Mouse (Mus musculus): ENCODE results near the gene Col24a1. TPM values are rescaled to one million over a fixed set of nuclear protein-coding genes. Genes with fewer than 3 reads are reported as not detected.
A peak's percentile ranks its signal among the peaks of the same experiment; 100 is the strongest.

The Col24a1 gene
- polyA plus RNA-seq, 1 experiment from 2014 or later: 1.6 TPM

DNA sequence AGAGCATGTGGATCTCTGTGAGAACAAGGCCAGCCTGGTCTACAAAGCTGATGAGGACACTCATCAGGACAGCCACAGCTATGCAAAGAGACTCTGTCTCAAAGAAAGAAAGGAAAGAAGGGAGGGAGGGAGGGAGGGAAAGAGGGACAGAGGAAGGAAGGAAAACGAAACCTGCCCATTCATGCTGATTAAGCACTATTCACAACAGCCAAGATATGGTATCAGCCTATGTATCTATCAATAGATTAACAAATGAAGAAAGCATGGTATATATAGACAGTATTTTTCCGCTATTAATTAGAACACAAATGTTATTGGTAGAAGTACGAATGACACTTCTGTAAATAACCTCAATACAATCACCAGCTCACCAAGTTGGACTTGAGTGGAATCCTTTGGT lies 282.2 kb downstream of the Col24a1 start:
- Histone ChIP-seq H3K27ac (no peak overlapping the region), H3K9me3 (replicated peaks) (no peaks in the 10 kb centered on the region), H3K4me1 (replicated peaks) (peaks cover 11% of the 10 kb centered on the region), H3K4me3 (no peak overlapping the region), H3K36me3 (peaks cover 15% of the 10 kb centered on the region), H3K9ac (no peak overlapping the region), H3K27me3 (no peaks in the 10 kb centered on the region), H3K4me2 (no peak overlapping the region)
- 86% methylated on average over 3 of the region's 3 CpGs for WGBS
- ATAC-seq (replicated peaks; ENCODE audit: insufficient number of reproducible peaks, insufficient read depth, low FRiP score, low read depth): no peak

GRCm38 (mm10) chr3:145575340-145575739 lies 283.1 kb downstream of the Col24a1 start:
- H3K27me3 ChIP-seq: no peaks in the 10 kb centered on the region
- no peak overlapping the region for H3K27ac ChIP-seq
- no peak for ATAC-seq (replicated peaks; ENCODE audit: insufficient number of reproducible peaks, insufficient read depth, low FRiP score, low read depth)
- H3K36me3 ChIP-seq: peaks cover 19% of the 10 kb centered on the region
- H3K4me2 ChIP-seq: no peak overlapping the region; the same call in 1 of the 2 replicates
- WGBS: 77% methylated on average over 7 of the region's 7 CpGs
- H3K9ac ChIP-seq: no peak overlapping the region
- H3K4me1 ChIP-seq (replicated peaks): peaks cover 11% of the 10 kb centered on the region
- H3K4me3 ChIP-seq: no peak overlapping the region
- no peaks in the 10 kb centered on the region for H3K9me3 ChIP-seq (replicated peaks)

DNA sequence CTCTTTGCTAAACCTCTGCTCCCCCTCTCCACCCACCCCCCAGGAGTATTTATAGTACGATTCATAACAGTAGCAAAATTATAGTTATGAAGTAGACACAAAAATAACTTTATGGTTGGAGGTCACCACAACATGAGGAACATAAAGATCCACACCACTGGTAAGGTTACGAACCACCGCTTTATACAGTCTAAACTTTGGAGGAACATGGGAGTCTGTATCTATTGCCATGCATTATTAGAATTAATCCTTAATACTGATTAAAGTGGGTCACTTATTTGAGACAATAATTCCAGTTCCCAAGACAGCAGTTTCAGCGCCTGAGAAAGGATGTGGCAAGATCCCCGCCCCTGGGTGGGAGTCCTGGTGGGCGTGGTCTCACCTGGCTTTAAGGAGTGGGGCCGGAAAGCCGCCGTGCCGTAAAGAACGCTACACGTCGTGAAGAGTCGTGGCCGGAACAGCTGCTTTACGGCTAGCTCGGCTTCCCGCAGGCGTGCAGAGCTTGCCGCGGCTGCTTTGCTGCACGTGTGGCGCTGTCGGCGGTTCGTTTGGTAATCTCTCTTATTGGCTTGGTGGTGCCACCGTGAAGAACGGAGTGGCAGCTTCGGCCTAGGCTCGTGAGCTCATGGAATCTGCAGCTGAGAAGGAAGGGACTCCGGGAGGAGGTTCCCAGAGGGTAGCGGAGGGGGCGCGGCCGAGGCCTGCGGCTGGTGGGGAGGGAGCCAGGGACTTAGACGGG lies 283.6 kb downstream of the Col24a1 start, which contains the start of gene Znhit6:
Gene Znhit6 (plus strand): TSS at position 463 of the 739 bp plus-strand sequence.
- peak within 1 kb of the TSS; percentile 64 for H3K27ac ChIP-seq
- no peaks in the 10 kb centered on the region for H3K27me3 ChIP-seq
- peaks cover 11% of the 10 kb centered on the region for H3K4me1 ChIP-seq (replicated peaks)
- peak within 1 kb of the TSS; percentile 81 for H3K4me2 ChIP-seq
- H3K4me3 ChIP-seq: peak within 1 kb of the TSS; percentile 83
- peaks cover 20% of the 10 kb centered on the region for H3K36me3 ChIP-seq
- no peaks in the 10 kb centered on the region for H3K9me3 ChIP-seq (replicated peaks)
- ATAC-seq (replicated peaks; ENCODE audit: insufficient number of reproducible peaks, insufficient read depth, low FRiP score, low read depth): peak; percentile 78
- peak within 1 kb of the TSS; percentile 74 for H3K9ac ChIP-seq
- WGBS: 5% methylated on average over 37 of the region's 37 CpGs

- ATAC-seq (replicated peaks; ENCODE audit: insufficient number of reproducible peaks, insufficient read depth, low FRiP score, low read depth): no peak; the same call in 1 of the 2 replicates
- no peaks in the 10 kb centered on the region for H3K9me3 ChIP-seq (replicated peaks)
- peak overlapping the region; percentile 83 for H3K4me3 ChIP-seq
- peak overlapping the region; percentile 64 for H3K27ac ChIP-seq
- no peaks in the 10 kb centered on the region for H3K27me3 ChIP-seq
- peak overlapping the region; percentile 74 for H3K9ac ChIP-seq
- 0% methylated on average over 11 of the region's 11 CpGs for WGBS
- H3K36me3 ChIP-seq: peaks cover 26% of the 10 kb centered on the region
- peak overlapping the region; percentile 81 for H3K4me2 ChIP-seq
- H3K4me1 ChIP-seq (replicated peaks): peaks cover 11% of the 10 kb centered on the region
These were observed 284.2 kb downstream of the Col24a1 start for GRCm38 (mm10) chr3:145576482-145576822.

GRCm38 (mm10) chr3:145576876-145577275 lies 284.6 kb downstream of the Col24a1 start:
- peaks cover 28% of the 10 kb centered on the region for H3K36me3 ChIP-seq
- H3K9ac ChIP-seq: peak overlapping the region; percentile 74
- H3K27ac ChIP-seq: no peak overlapping the region
- 28% methylated on average over 15 of the region's 15 CpGs for WGBS
- H3K4me1 ChIP-seq (replicated peaks): peaks cover 11% of the 10 kb centered on the region
- no peaks in the 10 kb centered on the region for H3K27me3 ChIP-seq
- H3K4me2 ChIP-seq: peak overlapping the region; percentile 81
- peak overlapping the region; percentile 83 for H3K4me3 ChIP-seq
- ATAC-seq (replicated peaks; ENCODE audit: insufficient number of reproducible peaks, insufficient read depth, low FRiP score, low read depth): no peak
- no peaks in the 10 kb centered on the region for H3K9me3 ChIP-seq (replicated peaks)

GRCm38 (mm10) chr3:145583043-145583442 lies 290.8 kb downstream of the Col24a1 start:
- H3K36me3 ChIP-seq: peaks cover 59% of the 10 kb centered on the region
- no peaks in the 10 kb centered on the region for H3K4me1 ChIP-seq (replicated peaks)
- H3K27ac ChIP-seq: no peak overlapping the region
- H3K9ac ChIP-seq: no peak overlapping the region
- H3K4me3 ChIP-seq: no peak overlapping the region
- ATAC-seq (replicated peaks; ENCODE audit: insufficient number of reproducible peaks, insufficient read depth, low FRiP score, low read depth): no peak
- H3K27me3 ChIP-seq: no peaks in the 10 kb centered on the region
- WGBS: 83% methylated on average over 4 of the region's 4 CpGs
- H3K9me3 ChIP-seq (replicated peaks): no peaks in the 10 kb centered on the region
- no peak overlapping the region for H3K4me2 ChIP-seq

GRCm38 (mm10) chr3:145583522-145584200 lies 291.4 kb downstream of the Col24a1 start:
- no peak overlapping the region for H3K4me2 ChIP-seq
- no peaks in the 10 kb centered on the region for H3K27me3 ChIP-seq
- no peak overlapping the region for H3K4me3 ChIP-seq
- H3K36me3 ChIP-seq: peaks cover 53% of the 10 kb centered on the region
- ATAC-seq (replicated peaks; ENCODE audit: insufficient number of reproducible peaks, insufficient read depth, low FRiP score, low read depth): no peak
- no peaks in the 10 kb centered on the region for H3K9me3 ChIP-seq (replicated peaks)
- H3K27ac ChIP-seq: no peak overlapping the region
- 55% methylated on average over 3 of the region's 3 CpGs for WGBS
- H3K9ac ChIP-seq: no peak overlapping the region
- H3K4me1 ChIP-seq (replicated peaks): no peaks in the 10 kb centered on the region

- Histone ChIP-seq H3K36me3 (peaks cover 52% of the 10 kb centered on the region), H3K4me1 (replicated peaks) (no peaks in the 10 kb centered on the region), H3K9me3 (replicated peaks) (no peaks in the 10 kb centered on the region), H3K4me3 (no peak overlapping the region), H3K27ac (no peak overlapping the region), H3K4me2 (no peak overlapping the region), H3K27me3 (no peaks in the 10 kb centered on the region), H3K9ac (no peak overlapping the region)
- WGBS: 95% methylated on average over 4 of the region's 4 CpGs
- no peak for ATAC-seq (replicated peaks; ENCODE audit: insufficient number of reproducible peaks, insufficient read depth, low FRiP score, low read depth)
These were observed 298.3 kb downstream of the Col24a1 start for GRCm38 (mm10) chr3:145590562-145590961.

- H3K9ac ChIP-seq: no peak overlapping the region
These were observed 299.7 kb downstream of the Col24a1 start for GRCm38 (mm10) chr3:145591841-145592542.

GRCm38 (mm10) chr3:145595354-145595753 lies 303.1 kb downstream of the Col24a1 start:
- Histone ChIP-seq H3K4me2 (no peak overlapping the region), H3K36me3 (peaks cover 51% of the 10 kb centered on the region), H3K27ac (no peak overlapping the region), H3K4me1 (replicated peaks) (no peaks in the 10 kb centered on the region), H3K4me3 (no peak overlapping the region), H3K27me3 (no peaks in the 10 kb centered on the region), H3K9me3 (replicated peaks) (no peaks in the 10 kb centered on the region), H3K9ac (no peak overlapping the region)
- 89% methylated on average over 6 of the region's 6 CpGs for WGBS
- no peak for ATAC-seq (replicated peaks; ENCODE audit: insufficient number of reproducible peaks, insufficient read depth, low FRiP score, low read depth)

More at GRCm38 (mm10) chr3:145591841-145592542, 299.7 kb downstream of the Col24a1 start:
- peaks cover 45% of the 10 kb centered on the region for H3K36me3 ChIP-seq
- 87% methylated on average over 6 of the region's 6 CpGs for WGBS
- no peaks in the 10 kb centered on the region for H3K4me1 ChIP-seq (replicated peaks)
- H3K4me3 ChIP-seq: no peak overlapping the region
- no peaks in the 10 kb centered on the region for H3K27me3 ChIP-seq
- no peak overlapping the region for H3K4me2 ChIP-seq
- no peak overlapping the region for H3K27ac ChIP-seq
- no peak for ATAC-seq (replicated peaks; ENCODE audit: insufficient number of reproducible peaks, insufficient read depth, low FRiP score, low read depth)
- no peaks in the 10 kb centered on the region for H3K9me3 ChIP-seq (replicated peaks)

- Histone ChIP-seq H3K4me3 (no peak overlapping the region), H3K27me3 (no peaks in the 10 kb centered on the region), H3K4me1 (replicated peaks) (0 out of 2 replicates have a peak, but pooled peaks cover 7% of the 10 kb centered on the region), H3K36me3 (peaks cover 41% of the 10 kb centered on the region), H3K4me2 (no peak overlapping the region), H3K9ac (no peak overlapping the region), H3K27ac (no peak overlapping the region), H3K9me3 (replicated peaks) (no peaks in the 10 kb centered on the region)
- WGBS: 93% methylated on average over 7 of the region's 7 CpGs
- no peak for ATAC-seq (replicated peaks; ENCODE audit: insufficient number of reproducible peaks, insufficient read depth, low FRiP score, low read depth)
These were observed 306.8 kb downstream of the Col24a1 start for GRCm38 (mm10) chr3:145599059-145599458.

All from heart, embryonic 15.5 days (tissue).